Mouse (Mus musculus) WW6 (cell line): Measurements from ENCODE around the gene Ttc21a.

Experiments used
- DNase-seq: peaks from one replicate; pipeline ENCODE4 v3.0.0-alpha.2; 2013; ENCODE audit warnings: low read depth, low spot score

Gene Ttc21a

DNA sequence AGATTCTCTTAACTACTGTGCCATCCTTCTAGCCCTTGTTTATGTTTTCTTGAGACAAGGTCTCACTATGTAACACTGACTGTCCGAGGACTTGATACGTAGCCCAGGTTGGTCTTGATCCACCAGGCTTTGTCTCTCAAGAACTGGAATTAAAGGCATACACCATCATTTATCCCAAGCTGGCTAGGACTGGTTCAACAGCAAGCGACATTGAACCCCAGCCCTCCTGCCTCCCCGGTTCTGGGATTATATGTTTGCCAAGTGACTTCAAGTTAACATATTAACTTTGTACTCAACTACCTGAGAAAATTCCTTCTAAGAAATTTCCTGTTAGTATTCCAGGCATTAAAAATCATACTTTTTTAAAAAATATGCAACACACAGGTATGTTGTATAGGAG lies 37.9 kb downstream of the Ttc21a start:
- no peak for DNase-seq

GRCm38 (mm10) chr9:119976704-119977556 lies 39.5 kb downstream of the Ttc21a start:
- no peak for DNase-seq

GRCm38 (mm10) chr9:119977557-119978060 lies 40.2 kb downstream of the Ttc21a start:
- no peak for DNase-seq

- no peak for DNase-seq
These were observed 40.9 kb downstream of the Ttc21a start for GRCm38 (mm10) chr9:119978151-119978810.

DNA sequence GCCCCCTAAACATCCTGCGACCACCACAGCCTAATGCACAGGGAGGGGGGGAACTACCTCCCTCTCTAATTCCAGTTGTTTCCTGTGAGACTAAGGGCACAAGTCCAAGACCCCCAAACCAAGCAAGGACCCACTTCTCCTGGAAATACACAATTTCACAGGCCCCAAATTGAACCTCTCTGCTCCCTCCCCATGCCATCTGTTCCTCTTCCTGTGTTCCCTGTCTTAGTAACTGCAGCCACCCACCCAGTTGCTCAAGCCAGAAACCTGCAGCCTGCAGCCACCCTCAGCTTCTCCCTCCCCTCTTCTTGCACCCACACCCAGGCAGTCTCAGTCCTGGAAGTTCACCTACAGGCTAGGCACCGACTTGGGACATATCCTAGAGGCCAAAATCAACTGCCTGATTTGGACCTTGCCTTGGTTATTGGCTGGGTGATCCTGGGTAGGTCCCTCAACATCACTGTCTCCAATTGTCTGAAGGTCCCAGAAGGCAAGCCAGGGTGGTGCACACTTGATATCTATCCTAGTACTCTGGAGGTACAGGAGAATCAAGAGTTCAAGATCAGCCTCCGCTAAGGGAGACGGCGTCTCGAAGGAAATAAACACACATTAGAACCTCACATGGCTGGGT lies 41.5 kb downstream of the Ttc21a start:
- DNase-seq = no peak

- no peak for DNase-seq
These were observed 42.3 kb downstream of the Ttc21a start for GRCm38 (mm10) chr9:119979749-119980148.

DNA sequence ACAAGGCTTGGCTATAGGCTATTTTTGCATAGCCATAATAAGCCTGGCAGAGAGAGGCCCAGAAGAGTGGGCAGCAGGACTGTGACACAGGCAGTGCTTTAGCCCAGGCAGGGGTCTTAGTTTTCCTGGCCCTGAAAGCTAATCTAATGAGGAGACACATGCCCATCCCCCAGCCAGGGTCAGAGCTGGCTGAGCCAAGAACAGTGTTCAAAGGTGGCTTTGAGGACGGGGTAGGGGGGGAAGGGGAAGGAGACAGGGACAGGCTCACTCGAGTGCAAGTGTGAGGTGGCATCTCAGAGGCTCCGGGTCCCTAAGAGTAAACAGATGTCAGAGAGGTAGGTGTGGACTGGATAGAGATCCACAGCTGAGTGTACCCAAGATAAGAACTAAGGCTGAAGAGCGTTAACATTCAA lies 43.4 kb downstream of the Ttc21a start:
- no peak for DNase-seq

DNA sequence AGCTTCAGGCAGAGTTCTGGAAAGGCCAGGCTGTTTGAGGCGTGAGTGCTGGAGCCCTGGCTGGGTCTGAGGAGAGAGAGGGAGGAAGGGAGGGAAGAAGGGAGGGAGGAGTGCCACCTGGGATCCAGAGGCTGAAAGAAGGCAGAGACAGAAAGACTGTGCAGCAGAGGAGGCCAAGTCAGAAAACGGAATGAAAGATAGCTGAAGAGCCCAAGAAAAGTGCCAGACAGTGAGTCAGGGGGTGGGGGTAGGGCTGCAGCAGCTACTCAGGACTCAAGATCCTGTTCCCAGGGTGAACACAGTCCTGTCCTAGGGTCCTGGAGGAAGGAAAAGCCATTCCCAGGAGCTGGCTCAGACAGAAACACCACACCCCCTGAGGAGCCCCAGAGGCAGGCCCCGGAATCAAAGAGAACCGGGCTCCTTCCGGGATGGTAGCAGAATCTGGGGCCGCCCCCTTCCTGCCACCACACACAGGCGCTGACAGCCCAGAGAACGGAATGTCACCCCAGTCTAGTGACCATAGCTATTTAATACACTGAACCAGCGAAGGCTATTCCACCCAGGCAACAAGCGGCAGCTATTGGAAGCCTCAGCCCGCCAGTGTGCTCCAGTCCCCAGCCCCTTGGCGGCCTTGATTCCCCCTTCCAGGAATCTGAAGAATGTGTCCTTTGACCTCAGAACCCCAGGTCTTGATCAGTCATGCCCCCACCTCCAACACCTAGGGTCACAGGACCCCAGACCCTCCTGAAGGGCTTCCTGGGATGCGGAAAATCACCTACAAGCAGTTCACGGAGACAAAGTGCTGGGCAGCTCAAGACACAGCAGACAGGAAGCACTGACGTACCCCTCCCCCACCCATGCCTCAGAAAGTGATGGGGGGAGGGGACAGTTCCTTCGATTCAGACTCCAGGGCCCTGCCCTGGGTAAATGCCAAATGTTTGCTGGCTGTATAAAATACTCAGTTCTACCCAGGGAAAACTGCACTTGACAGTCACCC lies 44.1 kb downstream of the Ttc21a start:
- no peak for DNase-seq

DNA sequence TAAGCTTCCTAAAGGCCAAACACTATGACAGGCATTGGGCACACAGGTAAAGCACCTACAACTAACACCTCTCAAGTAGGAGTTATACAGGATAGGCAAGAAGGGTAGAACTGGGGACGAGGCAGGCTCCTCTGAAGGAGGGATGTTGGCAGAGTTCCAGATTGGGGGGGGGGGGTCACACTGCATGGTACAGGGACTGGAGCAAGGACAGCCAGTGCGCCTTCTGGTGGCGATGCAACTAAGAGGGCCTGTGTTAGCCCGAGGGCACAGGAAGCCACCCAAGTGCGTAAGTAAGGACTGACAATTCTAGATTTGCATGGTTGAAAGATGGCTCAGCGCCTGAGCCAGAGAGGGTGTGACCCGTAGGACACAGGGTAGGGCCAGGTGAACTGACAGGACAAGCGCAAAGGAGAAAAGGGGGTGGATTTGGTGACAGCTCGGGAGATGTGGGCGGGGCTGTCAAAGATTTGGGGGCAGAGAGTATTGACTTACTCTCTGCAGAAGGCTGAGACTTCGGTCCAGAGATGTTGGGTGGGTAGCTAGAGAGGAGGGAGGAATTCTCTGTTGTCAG lies 44.9 kb downstream of the Ttc21a start:
- DNase-seq = no peak

DNA sequence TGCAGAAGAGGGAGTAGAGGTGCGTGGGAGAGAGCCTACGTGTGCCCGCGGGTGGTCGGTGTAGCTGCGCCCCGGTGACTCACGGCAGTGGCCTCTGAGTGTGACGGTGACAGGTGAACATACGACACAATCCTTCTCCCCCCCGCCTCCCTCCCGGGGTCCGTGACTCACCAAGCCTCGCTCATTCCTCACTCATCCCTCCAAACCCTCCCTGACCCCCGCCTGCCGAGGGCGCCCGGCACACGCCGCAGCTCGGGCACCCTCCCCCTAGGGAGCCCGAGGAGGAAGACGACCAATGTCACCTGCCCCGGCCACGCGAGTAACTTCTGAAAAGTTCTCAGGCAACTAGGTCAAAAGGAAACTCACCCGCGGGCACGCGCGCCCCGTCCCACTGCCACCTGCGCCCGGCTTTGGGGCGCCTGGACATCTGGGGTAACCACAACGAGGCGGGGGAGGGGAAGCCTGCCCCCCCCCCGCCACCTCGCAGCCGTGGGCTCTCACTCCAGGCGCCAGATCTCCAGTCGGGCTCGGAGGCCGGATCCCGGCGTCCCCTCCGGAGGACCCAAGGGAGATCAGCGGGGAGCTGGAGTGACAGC lies 45.6 kb downstream of the Ttc21a start:
- no peak for DNase-seq

GRCm38 (mm10) chr9:119983585-119984535 lies 46.5 kb downstream of the Ttc21a start:
- no peak for DNase-seq

- no peak for DNase-seq
These were observed 47.2 kb downstream of the Ttc21a start, which contains the start of gene Csrnp1 for GRCm38 (mm10) chr9:119984536-119985011. Gene Csrnp1 (minus strand): TSS chr9:119984658.

DNA sequence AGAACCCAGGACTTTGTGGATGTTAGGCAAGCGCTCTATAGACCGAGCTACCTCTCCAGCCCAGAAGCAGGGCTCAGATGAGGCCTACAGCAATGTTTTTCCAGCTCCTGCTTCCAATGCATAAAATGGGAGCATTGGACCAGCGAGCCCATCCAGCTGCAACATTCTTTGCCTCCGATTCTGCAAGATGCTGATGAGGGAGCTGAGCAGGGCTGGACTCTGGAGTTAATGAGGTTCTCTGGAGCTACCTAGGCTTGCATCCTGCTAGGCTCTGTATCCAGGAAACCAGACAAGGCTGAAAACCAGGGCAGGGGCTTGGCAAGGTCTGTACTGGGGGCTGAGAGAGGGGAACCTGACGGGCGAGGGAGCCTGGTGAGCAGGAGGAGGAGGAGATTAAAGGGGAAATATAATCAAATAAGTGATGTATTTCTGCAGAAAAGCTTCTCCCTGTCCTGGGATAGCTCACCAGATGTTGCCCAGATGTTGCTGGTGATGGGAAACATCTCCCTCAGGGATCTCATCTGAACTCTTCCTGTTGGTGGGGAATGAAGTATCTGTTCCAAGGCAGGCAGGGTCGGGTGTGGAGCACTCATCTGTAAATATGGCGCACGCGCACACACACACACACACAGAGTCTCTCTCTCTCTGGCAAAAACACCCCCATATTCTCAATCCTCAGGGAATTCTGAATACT lies 48.6 kb downstream of the Ttc21a start:
- DNase-seq = no peak

- no peak for DNase-seq
These were observed 50.9 kb downstream of the Ttc21a start for GRCm38 (mm10) chr9:119988304-119988703.

- no peak for DNase-seq
These were observed 53.9 kb downstream of the Ttc21a start for GRCm38 (mm10) chr9:119991310-119991709.

- DNase-seq = no peak
These were observed 55.9 kb downstream of the Ttc21a start for GRCm38 (mm10) chr9:119993092-119993844.

GRCm38 (mm10) chr9:119994207-119994606 lies 56.8 kb downstream of the Ttc21a start:
- no peak for DNase-seq

DNA sequence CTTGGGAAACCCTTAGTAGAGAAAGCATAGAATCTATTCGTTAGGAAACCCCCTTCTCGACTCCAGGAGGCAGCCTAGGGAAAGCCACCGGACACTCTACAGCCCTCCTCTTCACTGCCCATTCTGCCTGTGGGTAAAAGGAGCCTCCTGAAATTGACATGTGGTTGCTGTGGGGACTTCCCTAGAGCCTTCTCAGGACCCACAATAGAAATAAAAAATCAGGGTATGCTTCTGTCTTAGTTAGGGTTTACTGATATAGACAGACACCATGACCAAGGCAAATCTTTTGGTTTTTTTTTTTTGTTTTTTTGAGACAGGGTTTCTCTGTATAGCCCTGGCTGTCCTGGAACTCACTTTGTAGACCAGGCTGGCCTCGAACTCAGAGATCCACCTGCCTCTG lies 58.7 kb downstream of the Ttc21a start:
- no peak for DNase-seq
